Mouse (Mus musculus) induced T-regulatory cell, adult 2 months (primary cell): ENCODE results near the gene Pink1.

Source experiments
- DNase-seq: peaks from one replicate; pipeline ENCODE4 v3.0.0-alpha.2; 2012; ENCODE audit warnings: low read depth

Pink1 gene

DNA sequence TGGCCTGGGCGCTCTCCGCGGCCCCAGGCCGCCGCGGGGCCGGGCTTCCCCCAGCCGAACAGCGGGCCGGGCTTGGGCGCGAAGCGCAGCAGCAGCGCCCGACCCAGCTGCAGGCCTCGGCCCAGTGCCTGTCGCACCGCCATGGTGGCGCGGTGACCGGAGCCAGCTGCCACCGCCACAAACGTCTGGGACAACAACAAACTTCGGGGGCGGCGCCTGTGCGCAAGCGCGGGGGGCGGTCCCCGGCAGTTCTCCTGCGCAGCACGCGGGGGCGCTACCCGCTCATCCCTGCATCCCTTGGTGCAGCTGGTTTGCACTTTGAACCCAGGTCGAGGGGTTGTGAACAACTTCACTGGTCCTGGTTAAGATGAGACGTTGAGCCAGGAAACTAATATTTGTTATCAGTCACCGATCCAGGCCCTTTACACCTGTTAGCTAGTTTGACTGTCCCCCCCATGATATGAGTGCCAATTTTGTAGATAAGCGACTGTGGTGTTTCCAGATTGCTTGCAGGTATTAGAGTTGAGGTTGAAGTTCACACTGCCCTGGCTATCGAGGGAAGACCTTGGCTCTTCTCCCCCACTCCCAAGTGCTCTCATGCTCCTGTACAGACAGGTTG lies at the start of gene Pink1:
Gene Pink1, minus strand, starts transcription at position 231 of the 619 bp plus-strand sequence.
- DNase-seq: peak; percentile 92

DNA sequence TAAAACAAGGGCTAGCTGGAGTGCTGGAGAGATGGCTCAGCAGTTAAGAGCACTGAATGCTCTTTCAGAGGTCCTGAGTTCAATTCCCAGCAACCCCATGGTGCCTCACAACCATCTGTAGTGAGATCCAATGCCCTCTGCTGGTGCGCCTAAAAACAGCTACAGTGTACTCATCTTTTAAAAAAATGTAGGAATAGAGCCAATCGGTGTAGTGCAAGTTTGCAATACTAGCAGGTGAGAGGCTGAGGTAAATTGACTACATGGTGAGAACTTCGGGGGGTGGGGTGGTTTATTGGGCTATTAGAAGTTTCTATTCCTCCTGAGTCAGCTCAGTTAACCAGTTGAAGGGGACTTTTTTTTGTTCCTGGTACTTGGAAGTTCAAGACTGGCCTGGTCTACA lies 49.0 kb upstream of the Pink1 start:
- no peak for DNase-seq

DNA sequence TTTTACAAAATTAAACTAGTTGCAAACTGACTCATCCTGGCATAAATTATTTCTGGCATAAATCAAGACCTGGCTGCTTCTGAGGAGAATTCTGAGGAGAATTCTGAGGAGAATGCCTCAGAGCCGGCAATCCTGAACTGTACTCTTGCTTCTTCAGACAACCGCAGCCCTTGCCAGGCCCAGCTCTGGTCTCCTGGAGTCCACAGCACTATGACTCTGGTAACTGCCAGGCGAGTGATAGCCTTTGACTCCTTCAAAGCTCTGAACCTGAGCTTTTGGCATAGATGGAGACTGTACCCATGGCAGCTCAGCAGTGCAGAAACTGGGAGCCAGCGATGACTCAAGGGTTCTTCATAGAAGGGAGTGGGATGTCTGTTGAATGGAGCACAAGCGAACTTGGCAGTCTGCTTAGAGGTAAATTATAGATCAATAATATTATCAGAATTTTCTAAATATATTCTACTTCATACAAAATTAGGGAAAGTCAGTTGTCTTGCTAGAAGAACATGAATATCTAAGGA lies 44.9 kb upstream of the Pink1 start:
- no peak for DNase-seq

DNA sequence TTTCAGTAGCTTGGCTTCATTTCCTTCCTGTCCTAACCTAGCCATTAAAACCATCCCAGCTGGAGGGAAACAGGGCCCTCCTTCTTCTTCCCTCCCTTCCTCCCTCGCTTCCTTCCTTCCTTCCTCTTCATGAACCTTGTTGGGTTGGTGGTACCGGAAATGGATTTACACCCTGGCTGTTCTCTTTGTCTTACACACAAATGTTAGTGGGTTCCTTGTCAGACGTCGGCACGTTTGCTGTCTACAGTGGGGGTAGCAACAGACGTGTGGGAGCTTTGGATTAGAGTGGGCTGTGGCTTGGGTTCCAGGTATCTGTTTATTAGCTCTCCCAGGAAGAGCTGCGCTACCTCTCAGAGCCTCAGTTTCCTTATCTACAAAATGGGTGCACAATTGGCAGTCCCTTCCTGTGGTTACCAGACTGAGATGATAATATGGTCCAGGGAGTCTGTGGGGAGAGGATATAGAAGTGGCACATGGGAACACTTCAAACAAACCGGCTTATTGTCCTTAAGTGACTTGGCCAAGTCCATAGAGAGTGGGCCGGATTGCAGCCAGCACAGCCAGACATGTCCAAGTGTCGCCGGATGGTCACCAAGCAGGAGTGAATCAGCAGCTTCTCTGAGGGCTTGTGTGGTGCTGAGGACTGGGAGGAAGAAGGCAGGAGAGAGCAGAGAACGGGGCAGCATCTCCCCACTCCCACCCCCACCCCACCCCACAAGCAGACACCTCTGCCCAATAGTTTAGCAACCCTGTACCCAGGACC lies 42.6 kb upstream of the Pink1 start:
- no peak for DNase-seq

DNA sequence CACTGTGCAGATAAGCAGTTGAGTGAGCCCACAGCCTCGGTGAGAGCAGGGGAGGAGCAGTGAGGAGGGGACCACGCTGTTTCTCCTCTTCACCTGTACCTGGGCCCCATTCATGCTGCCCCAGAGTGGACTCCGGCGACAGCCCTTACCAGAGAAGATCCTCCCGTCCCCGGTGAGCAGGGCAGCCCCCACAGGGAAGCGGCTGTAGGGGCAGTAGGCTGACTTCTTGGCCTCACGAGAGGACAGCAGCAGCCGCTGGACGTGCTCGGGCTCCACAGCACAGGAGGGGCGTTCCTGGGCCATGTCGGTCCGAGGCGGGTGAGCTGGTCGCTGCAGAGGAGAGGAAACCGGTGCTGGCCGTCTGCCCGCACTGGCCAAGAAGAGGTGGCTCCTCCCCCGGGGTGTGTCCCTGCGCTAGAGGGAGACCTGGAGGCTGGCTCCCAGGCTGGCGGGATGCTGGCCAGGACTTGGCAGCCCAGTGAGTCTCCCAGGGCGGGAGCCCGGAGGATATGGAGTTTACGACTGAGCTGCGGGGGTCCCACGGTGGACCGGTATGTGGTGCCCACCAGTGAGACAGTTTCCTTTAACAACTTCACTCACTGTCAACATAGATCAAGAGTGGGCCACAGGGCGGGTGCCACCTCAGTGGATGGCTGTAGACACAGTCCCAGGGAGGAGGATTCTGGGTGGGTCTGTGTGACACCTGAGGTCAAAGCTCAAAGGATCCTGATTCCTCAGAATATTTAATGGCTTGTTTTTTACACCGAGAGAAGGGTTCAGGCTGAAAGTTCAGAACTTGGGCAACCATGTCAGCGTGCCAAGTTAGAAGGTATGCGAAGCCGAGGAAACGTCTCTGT lies 41.8 kb upstream of the Pink1 start, which contains the start of gene Cda:
Gene Cda, minus strand, starts transcription at position 352 of the 857 bp plus-strand sequence.
- no peak for DNase-seq

DNA sequence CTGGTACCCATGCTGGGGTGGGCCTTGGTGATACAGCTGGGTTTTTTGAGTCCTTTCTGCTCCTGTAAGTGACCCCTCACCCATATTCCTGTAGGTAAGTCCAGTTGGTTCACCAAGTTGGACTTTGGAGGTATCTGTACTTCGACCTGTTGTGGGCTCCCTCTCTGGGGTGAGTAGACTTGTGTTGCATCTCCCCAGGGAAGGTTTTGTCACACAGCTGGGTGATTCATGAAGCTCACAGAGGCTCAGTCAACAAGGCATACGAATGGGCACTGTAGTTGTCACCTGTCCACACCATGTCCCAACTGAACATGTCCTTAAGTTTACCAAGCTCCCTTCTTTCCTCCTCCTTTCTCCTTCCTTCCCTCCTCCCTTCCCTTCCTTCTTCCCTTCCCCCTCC lies 40.5 kb upstream of the Pink1 start:
- no peak for DNase-seq

DNA sequence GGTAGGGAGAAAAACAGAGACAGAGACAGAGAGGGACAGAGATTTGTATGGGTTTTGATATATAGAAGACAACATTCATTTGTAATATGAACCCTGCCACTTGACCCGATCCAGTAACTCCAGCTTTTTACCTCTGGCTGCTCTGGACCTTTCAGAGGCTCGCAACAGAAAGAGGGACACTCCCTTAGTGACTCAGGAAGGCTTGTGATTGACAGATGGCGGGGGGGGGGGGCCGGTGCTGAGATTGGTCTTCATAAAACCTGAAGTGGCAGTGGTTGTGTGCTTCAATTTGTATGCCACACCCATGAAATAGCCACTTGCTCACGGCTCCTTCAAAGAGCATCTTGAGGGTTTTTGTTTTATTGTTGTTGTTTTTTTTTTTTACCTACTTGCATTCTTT lies 37.4 kb upstream of the Pink1 start:
- DNase-seq: no peak

DNA sequence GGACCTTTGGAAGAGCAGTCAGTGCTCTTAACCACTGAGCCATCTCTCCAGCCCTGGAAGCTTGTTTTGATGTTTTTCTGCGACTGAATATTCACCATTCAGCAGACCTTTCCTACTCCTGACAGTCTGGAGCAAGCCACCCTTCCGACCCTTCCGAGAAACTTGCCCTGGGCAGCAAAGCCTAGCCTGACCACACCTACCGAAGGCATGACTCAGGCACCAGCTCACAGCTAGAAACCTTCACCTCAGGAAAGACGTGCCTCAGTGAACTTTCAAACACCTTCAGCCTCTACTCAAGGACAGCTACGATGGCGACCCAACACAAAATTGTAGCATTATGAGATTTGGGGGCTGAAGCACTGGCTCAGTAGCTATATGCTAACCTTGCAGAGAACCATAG lies 36.8 kb upstream of the Pink1 start:
- no peak for DNase-seq

DNA sequence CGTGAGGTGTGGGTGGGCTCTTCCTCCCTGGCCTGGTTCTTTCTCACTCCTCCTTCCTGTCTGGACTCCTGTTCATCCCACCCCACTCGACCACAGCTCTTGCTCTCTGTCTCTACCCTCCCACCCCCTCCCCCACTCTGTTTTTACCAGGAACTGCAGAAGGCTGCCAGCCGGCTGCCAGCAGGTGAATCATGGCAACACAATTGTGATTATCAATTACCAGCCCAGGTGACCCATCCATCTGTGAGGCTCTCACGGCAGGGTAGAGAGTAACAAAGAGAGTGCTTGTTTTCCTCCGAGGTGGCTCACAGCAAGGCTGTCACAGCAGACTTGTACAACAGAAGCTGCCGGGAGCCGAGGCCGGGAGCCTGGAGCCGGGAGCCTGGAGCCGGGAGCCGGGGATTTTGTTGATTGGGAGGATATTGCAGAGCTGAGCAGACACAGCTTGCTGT lies 35.3 kb upstream of the Pink1 start:
- no peak for DNase-seq

DNA sequence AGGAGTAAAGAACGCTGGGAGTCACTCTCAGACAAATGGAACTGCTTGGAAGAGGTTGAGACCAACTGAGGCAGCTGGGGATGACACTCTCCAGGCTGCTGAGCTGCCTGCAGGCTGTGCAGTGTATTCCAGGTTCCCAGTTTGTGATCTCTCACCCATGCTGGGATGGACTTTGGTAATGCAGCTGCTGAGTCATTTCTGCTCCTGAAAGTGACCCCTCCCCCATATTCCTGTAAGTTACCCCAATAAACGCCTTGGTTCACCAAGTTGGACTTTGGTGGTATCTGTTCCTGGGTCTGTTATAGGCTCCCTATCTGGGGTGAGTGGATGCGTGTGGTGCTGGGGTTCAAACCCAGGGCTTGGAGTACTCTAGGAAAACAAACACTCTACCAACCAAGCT lies 32.1 kb upstream of the Pink1 start:
- DNase-seq: no peak

DNA sequence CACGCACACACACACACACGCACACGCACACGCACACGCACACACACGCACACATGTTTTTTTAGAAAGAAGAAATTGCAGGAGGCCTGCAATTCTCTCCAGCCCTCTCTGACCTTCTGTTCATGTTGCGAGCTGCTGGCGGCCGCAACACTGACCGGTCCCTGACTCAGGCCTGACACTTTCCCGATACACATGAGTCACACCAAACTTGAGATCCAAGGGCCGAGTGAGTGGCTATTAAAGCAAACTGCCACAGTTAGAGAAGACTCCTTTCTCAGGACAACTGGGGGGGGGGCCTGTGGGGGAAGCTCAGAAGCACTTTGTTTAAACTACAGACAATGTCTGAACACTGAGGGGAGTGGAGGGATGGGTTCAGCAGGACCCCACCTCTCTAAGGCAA lies 30.4 kb upstream of the Pink1 start:
- no peak for DNase-seq

DNA sequence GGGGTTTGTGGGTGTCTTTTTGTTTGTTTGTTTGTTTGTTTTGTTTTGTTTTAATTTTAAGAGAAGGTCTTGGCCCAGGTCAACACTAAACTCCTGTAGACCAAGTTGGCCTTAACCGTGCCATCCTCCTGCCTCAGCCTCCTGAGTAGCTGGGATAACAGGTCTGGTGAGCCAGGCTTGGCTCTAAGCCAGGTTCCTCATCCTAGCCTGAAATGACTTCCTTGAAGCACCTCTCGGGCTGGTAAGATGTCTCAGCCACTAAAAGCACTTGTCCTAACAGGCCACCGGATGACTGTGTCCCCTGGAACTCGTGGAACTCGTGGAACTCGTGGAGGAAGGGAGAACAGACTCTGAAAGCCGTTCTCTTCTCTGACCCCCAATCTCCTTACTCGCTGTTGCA lies 30.0 kb upstream of the Pink1 start:
- DNase-seq: no peak

DNA sequence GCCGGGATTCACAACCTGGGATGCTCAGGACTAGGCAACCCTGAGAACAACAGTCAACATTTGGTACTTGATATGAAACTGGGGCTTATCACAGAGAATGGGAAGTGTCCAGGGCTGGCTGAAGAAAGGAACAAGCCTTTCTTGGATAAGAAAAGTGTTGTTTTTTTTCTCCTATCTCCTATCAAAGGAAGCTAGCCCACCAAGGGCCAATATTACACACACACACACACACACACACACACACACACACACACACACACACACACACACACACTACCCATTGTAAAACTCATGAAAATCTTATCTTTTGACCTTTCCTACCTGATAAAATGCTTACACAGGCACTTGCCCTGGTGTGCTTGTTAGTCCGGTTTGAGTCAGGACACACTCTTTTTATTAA lies 29.4 kb upstream of the Pink1 start:
- no peak for DNase-seq

DNA sequence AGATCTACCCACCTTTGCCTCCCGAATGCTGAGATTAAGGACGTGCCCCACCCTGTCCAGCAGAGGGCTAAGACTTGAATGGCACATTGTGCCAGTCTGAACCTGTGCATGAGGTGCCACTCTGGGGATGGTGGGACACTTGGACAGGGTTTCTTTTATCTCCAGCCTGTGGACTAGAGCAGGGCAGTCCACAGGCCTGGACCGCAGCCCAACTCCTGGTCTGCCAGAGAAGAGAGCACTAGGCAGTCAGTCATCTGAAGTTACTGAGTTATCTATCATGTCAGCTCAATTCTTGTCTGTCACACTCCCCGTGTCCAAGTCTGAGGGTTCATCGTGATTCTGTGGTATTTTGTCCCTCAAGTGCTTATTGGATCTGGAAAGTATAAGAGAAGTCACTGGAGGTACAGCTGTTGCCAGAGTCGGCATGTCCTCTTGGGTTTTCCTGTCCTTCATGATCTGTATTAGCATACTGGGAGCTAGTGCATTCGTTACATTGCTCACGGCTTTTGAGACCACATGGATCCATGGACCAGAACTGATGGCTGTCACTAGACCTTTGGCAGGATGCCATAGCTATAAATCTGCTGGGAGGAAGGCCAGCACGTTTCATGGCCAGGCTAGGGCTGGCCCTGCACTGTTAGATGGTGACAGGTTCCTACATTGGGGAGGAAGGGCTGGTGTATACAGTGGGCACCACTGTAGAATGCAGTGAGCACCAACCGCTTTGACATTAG lies 27.5 kb upstream of the Pink1 start:
- DNase-seq: no peak

DNA sequence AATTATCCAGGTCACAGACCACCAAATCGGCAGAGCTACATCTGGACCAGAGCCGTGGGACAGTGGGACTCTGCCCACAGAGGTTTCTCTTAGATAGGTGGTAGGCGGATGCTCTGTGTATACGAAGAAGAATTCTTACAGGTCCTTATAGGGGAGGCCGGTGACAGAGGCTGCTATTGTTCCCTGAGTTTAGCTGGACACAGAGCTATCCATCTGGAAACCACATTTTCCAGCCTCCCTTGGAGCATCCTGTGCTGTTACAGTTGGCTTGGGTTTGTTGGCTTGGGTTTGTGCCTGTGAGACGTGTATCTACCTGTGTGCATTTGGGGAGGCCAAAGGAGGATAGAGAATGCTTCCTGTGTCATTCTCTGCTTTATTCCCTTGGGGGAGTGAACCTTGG lies 26.6 kb upstream of the Pink1 start:
- no peak for DNase-seq

DNA sequence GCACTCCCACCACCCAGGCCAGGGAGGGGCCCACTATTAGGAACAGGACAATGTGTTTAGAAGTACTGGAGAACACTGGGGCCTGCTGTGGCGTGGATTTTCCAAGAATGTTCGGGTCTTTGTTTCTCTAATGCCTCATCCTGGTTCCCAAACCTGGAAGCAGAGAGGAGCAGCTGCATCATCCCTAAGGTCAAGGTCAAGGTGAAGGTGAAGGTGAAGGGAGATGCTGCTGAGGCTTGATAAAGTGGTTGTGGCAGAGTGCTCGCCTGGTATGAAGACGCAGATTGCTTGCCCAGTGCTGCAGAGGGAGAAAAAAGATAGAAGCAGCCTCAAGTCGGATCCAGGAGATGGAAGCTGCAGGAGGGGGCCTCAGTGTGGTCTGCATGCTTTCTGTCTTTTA lies 25.7 kb upstream of the Pink1 start:
- DNase-seq: no peak

DNA sequence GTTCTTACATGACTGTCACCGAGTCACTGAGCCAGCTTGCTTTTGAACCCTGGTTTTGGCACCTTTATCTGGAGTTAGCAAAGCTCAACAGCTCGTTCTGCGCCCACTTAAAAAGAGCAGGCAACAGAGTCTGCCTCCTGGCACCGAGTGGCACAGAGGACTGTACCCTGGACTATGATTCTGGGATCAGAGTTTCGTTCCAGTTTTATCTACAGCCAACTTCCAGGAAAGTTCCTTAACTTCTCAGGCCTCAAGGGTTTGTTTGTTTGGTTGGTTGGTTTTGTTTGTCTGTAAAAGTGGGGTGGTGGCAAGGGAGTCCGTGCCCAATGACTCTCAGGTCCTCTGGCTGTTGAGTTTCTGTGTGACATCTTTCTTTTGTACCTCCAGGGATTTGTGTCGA lies 22.6 kb upstream of the Pink1 start:
- no peak for DNase-seq

DNA sequence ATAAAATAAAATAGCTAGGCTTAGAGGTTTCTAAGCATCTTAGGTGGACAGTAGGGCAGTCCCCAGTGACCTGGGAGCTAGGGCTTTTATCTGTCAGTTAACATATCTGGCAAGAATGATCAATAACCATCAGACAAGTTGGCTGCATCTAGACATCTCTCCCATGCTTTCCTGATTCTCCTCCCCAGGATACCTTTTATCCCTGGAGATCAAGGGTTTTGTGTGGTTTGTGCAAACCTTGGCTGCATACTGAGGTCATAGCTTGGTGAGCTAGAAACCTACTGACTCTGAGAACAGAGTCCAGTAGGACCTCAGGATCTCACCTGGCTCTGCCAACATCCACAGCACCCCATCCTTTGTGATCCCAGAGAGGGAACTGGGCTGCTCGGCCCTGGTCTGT lies 21.2 kb upstream of the Pink1 start:
- DNase-seq: no peak

DNA sequence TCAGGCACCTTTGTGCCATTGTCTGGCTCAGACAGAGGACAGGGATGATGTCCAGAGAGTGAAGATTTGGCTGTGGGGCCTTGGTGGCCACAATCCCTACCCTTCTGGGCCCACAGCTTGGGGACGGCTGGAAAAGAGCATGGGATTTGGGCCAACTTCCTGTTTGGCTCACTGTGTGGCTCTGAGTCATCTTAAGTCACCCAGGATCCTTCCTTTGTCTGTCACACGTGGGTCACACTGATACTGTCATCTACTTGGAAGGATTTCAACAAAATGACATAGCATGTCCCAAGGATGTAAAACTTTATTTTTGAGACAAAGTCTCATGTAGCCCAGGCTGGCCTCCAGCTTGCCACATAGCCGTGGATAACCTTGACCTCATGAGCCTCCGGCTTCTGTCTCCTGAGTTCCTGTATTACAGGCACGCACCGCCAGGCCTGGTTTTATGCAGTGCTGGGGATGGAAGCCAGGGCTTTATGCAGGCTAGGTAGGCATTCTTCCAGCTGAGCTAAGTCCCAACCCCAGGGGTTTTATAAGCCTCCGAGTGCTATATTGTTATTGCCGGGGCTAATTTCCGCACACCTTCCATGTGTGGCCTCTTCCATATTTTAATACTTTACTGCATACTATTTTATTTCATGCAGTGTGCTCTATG lies 18.9 kb upstream of the Pink1 start:
- DNase-seq: no peak

DNA sequence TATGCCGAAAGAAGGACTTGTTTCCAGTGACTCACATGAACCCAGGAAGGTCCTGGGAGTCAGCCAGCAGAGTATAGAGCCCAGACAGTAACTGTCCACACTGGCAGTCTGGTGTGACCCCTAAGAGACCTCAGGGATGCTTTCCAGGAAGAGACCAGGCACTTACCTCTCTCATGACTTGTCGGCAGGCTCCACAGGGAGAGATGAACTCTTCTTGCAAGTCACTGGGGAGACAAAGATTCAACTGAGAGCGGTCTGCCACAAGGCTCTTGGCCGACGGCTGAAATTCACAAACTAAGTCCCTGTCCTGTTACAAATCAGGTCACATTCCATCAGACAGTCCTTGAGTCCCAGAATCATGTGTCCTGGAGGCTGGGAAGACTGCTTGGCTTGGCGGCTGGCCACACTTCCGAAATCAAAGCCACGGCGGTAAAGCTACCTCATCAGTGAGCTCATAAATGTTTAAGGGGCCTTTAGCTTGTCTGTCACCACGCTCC lies 17.3 kb upstream of the Pink1 start:
- DNase-seq: no peak

DNA sequence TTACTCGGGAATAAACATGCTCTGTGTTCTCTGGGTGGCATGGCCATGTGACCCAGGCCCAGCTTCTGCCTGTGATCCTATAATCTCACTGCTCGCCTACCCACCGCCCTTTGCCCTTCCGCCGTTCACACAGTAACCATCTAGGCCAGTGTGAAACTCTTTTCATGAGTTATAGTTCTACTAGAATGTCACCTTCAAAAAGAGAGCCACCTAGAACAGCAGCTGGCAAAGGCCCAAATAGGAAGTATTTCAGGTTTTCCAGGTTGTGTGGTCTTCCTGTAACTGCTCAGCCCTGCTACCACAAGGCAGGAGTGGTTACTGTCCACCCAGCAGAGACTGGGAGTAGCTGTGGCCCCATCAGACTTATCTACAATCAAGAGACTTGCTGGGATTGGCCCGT lies 16.7 kb upstream of the Pink1 start:
- DNase-seq: no peak
